Mouse (Mus musculus) kidney, postnatal 0 days (tissue): ENCODE data around the gene Letmd1. TPM values are rescaled to one million over a fixed set of nuclear protein-coding genes. Genes with fewer than 3 reads are reported as not detected.

Experiments used
- ATAC-seq: fragments of 200-750 bp; cut with Nextera tagmentation; replicated peaks from 2 replicates; pipeline ENCODE4 v1.8.0; 2017; ENCODE audit warnings: low read depth, moderate number of reproducible peaks, moderate TSS enrichment, moderate library complexity; ENCODE audit not compliant: low FRiP score
- DNase-seq: peaks from one replicate; pipeline ENCODE4 v3.0.0-alpha.2; 2016; ENCODE audit warnings: low spot score
- H3K27ac ChIP-seq: fragments of 300-500 bp; sonication (generic); 2 replicates; pipeline ENCODE4 v1.5.1; 2014; ENCODE audit warnings: mild to moderate bottlenecking
- H3K27me3 ChIP-seq: fragments of 300-500 bp; sonication (generic); 2 replicates; pipeline ENCODE4 v1.6.1; 2014; ENCODE audit warnings: low read length, mixed read lengths; ENCODE audit not compliant: insufficient read depth
- H3K36me3 ChIP-seq: fragments of 300-500 bp; sonication (generic); 2 replicates; pipeline ENCODE4 v1.6.1; 2014; ENCODE audit warnings: low read length, mixed read lengths; ENCODE audit not compliant: insufficient read depth
- H3K4me1 ChIP-seq: fragments of 300-500 bp; sonication (generic); replicated peaks from 2 replicates; pipeline ENCODE4 v1.6.1; 2014; ENCODE audit warnings: antibody characterized with exemption, low read length, mixed read lengths; ENCODE audit not compliant: insufficient read depth
- H3K4me2 ChIP-seq: fragments of 300-500 bp; sonication (generic); 2 replicates; pipeline ENCODE4 v1.6.1; 2014; ENCODE audit warnings: mild to moderate bottlenecking, low read length, moderate library complexity, mixed read lengths
- H3K4me3 ChIP-seq: fragments of 300-500 bp; sonication (generic); replicated peaks from 2 replicates; pipeline ENCODE4 v1.5.1; 2014; ENCODE audit warnings: low read depth, low read length
- H3K9ac ChIP-seq: fragments of 300-500 bp; sonication (generic); 2 replicates; pipeline ENCODE4 v1.6.1; 2014; ENCODE audit warnings: low read depth, low read length
- H3K9me3 ChIP-seq: fragments of 300-500 bp; sonication (generic); replicated peaks from 2 replicates; pipeline ENCODE4 v1.6.1; 2016; ENCODE audit warnings: low read length, inconsistent platforms, mixed read lengths
- CTCF ChIP-seq: IDR thresholded peaks from 2 replicates; pipeline ENCODE4 v1.5.1; 2016; ENCODE audit warnings: antibody characterized with exemption, low read depth, mild to moderate bottlenecking, moderate library complexity
- WGBS: fragments of 180-500 bp; shearing (Covaris S2); extraction: QIAGEN DNeasy Blood & Tissue Kit; methylation state at CpG from one replicate; pipeline ENCODE4 v1.1.7; 2014; 5-methylcytosine and 5-hydroxymethylcytosine counted together
- polyA plus RNA-seq: library from polyadenylated mRNA; unstranded; fragments of >200 nt; fragmentation: Nextera tagmentation; extraction: Ambion mirVana; gene quantifications from 2 replicates; pipeline ENCODE4 v1.2.1, GENCODE M21; 2015

Letmd1 gene
- polyA plus RNA-seq, 1 experiment from 2014 or later = 21.3 TPM

- DNase-seq = peak; percentile 8
- no peak overlapping the region for H3K27ac ChIP-seq
- WGBS = 53% methylated on average over 5 of the region's 5 CpGs
- ATAC-seq = no peak
- no peaks in the 10 kb centered on the region for H3K4me1 ChIP-seq
- 0 out of 2 replicates have a peak, but pooled peaks cover 4% of the 10 kb centered on the region for H3K36me3 ChIP-seq
- H3K4me2 ChIP-seq = no peak overlapping the region
- H3K9me3 ChIP-seq = no peaks in the 10 kb centered on the region
- no peak for TF ChIP-seq CTCF
- no peak overlapping the region for H3K9ac ChIP-seq
- no peaks in the 10 kb centered on the region for H3K27me3 ChIP-seq
- H3K4me3 ChIP-seq = no peak overlapping the region
These were observed 59.1 kb downstream of the Letmd1 start for GRCm38 (mm10) chr15:100527900-100528299.

Other genes with a start within 250 kb of the Letmd1 start
- 30.2 and 33.9 TPM in 2 replicates for gene Atf1, start 241.2 kb upstream of the Letmd1 start, polyA plus RNA-seq
- not detected in 2 replicates for gene Tmprss12, start 188.2 kb upstream of the Letmd1 start, polyA plus RNA-seq
- gene Mettl7a1, start 164.9 kb upstream of the Letmd1 start, polyA plus RNA-seq = 14.3 and 15.0 TPM in 2 replicates
- 0.23 and 0.41 TPM in 2 replicates for gene Mettl7a3, start 134.1 kb upstream of the Letmd1 start, polyA plus RNA-seq
- 1.9 and 2.0 TPM in 2 replicates for gene Methig1, start 115.9 kb upstream of the Letmd1 start, polyA plus RNA-seq
- 1.8 and 2.8 TPM in 2 replicates for gene Mettl7a2, start 115.8 kb upstream of the Letmd1 start, polyA plus RNA-seq
- gene Higd1c, start 104.5 kb upstream of the Letmd1 start, polyA plus RNA-seq = 0.69 TPM in 1 of 2 replicates, not detected in the other
- gene Gm5475, start 46.9 kb upstream of the Letmd1 start, polyA plus RNA-seq = 1.3 and 1.5 TPM in 2 replicates
- 28.1 and 33.2 TPM in 2 replicates for gene Slc11a2, start 44.0 kb upstream of the Letmd1 start, polyA plus RNA-seq
- gene Csrnp2, start 26.5 kb downstream of the Letmd1 start, polyA plus RNA-seq = 10.4 and 10.9 TPM in 2 replicates
- gene Tfcp2, start 83.0 kb downstream of the Letmd1 start, polyA plus RNA-seq = 28.6 and 29.1 TPM in 2 replicates
- gene Pou6f1, start 131.0 kb downstream of the Letmd1 start, polyA plus RNA-seq = 9.5 and 9.7 TPM in 2 replicates
- gene Dazap2, start 146.3 kb downstream of the Letmd1 start, polyA plus RNA-seq = 327 and 349 TPM in 2 replicates
- 83.7 and 92.0 TPM in 2 replicates for gene Smagp, start 167.9 kb downstream of the Letmd1 start, polyA plus RNA-seq
- gene Bin2, start 200.5 kb downstream of the Letmd1 start, polyA plus RNA-seq = 0.93 and 0.97 TPM in 2 replicates
- 50.5 and 58.6 TPM in 2 replicates for gene Cela1, start 218.9 kb downstream of the Letmd1 start, polyA plus RNA-seq